Mouse (Mus musculus): Measurements from ENCODE around the gene Birc5.

DNA sequence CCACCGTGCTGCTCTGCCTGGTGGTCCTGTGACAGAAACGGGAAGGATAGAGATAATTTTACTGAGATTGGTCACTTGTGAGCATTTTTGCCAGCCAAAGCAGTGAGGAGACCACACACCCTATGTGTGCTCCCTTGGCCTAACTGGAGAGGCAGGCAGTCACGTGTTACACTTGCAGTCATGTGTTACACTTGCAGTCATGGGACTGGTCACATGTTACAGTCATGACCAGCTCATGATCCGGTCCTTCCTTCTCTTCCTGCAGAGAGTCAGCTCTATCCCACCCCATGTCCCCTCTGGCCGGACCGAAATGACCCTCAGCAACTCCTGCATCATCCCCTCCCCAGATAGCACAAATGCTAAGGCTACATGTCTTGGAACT, 31.9 kb downstream of the Birc5 start:
- TF ChIP-seq CTCF (IDR thresholded peaks at IDR 0.05; ENCODE audit: borderline replicate concordance, control insufficient read depth, extremely low read depth, insufficient read depth, low read length, poor library complexity): no peak
- no peak for TF ChIP-seq POLR2A (IDR thresholded peaks at IDR 0.05; ENCODE audit: control insufficient read depth, extremely low read depth, insufficient read depth, low read length, poor library complexity)
